Mouse (Mus musculus) hindbrain, embryonic 15.5 days (tissue): ENCODE measurements at regions not wholly inside any gene's neighbourhood (a gene's known extent, or its start where the extent isn't known, plus 50 kb on each side); places are given as distances from the start of the nearest gene placed in this dataset.
A peak's percentile ranks its signal among the peaks of the same experiment; 100 is the strongest.

Source experiments
- ATAC-seq: fragments of 200-750 bp; cut with Nextera tagmentation; 2 replicates; pipeline ENCODE4 v1.8.0; 2017; ENCODE audit warnings: low read depth, moderate number of reproducible peaks, moderate TSS enrichment; ENCODE audit not compliant: low FRiP score
- H3K27ac ChIP-seq: fragments of 300-500 bp; sonication (generic); replicated peaks from 2 replicates; pipeline ENCODE4 v1.5.1; 2015; ENCODE audit warnings: mild to moderate bottlenecking, inconsistent platforms
- H3K27me3 ChIP-seq: fragments of 300-500 bp; sonication (generic); 2 replicates; pipeline ENCODE4 v1.6.1; 2015; ENCODE audit warnings: control low read depth, inconsistent platforms
- H3K36me3 ChIP-seq: fragments of 300-500 bp; sonication (generic); 2 replicates; pipeline ENCODE4 v1.6.1; 2015; ENCODE audit warnings: control low read depth, inconsistent platforms
- H3K4me1 ChIP-seq: fragments of 300-500 bp; sonication (generic); replicated peaks from 2 replicates; pipeline ENCODE4 v1.6.1; 2015; ENCODE audit warnings: control low read depth, inconsistent platforms
- H3K4me2 ChIP-seq: fragments of 300-500 bp; sonication (generic); 2 replicates; pipeline ENCODE4 v1.6.1; 2015; ENCODE audit warnings: moderate library complexity, mild to moderate bottlenecking, inconsistent platforms
- H3K4me3 ChIP-seq: fragments of 300-500 bp; sonication (generic); 2 replicates; pipeline ENCODE4 v1.5.1; 2015; ENCODE audit warnings: mild to moderate bottlenecking, inconsistent platforms
- H3K9ac ChIP-seq: fragments of 300-500 bp; sonication (generic); 2 replicates; pipeline ENCODE4 v1.6.1; 2015; ENCODE audit warnings: inconsistent platforms
- H3K9me3 ChIP-seq: fragments of 300-500 bp; sonication (generic); 2 replicates; pipeline ENCODE4 v1.6.1; 2016; ENCODE audit warnings: control low read depth, inconsistent platforms
- WGBS: fragments of 180-500 bp; shearing (Covaris S2); methylation state at CpG from one replicate; pipeline ENCODE4 v1.1.7; 2015; 5-methylcytosine and 5-hydroxymethylcytosine counted together

DNA sequence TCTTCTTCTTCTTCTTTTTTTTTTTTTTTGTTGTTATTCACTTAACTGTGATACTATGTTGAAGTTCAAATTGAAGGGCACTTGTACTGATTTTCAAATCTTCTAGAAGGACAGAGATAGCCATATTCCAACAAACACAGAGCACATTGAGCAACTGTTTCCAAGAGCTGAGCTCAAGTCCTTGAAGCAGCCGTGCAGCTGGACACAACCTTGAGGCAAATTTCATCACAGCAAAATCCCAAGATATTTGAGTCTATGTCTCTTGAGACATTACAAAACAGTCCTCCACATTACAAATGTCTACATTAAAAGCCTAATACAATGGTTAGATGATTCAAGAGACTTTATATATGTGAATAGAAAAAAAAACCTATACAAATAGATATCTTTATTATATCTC, 141.9 kb downstream of the Gja1 start:
- Histone ChIP-seq H3K4me1 (no peaks in the 10 kb centered on the region), H3K27me3 (no peaks in the 10 kb centered on the region), H3K9ac (no peak overlapping the region), H3K27ac (no peak overlapping the region), H3K9me3 (no peaks in the 10 kb centered on the region), H3K4me2 (no peak overlapping the region), H3K4me3 (no peak overlapping the region), H3K36me3 (no peaks in the 10 kb centered on the region)
- 94% methylated on average over 1 of the region's 1 CpGs for WGBS
- ATAC-seq = no peak

DNA sequence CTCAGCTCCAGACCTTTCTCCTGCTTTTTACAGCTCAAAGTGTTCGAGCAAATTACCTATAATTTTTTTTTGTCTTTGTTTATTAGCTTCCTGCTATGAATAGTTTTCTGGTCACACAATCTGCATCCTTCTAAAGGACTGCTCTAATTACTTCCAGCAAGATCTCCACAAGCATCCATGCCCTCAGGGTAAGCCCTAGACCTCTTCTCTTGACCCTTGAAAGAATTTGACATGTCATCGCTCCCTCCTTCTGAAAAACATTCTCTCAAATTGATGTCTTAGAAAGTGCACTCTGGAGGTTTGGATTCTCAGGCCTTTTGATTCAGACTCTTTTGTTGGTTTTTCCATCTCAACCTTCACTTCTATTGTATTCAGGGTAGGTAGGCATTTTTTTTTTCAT, 148.7 kb downstream of the Gja1 start:
- H3K27ac ChIP-seq = no peak overlapping the region
- no peak overlapping the region for H3K4me2 ChIP-seq
- no peak overlapping the region for H3K4me3 ChIP-seq
- no peaks in the 10 kb centered on the region for H3K27me3 ChIP-seq
- H3K36me3 ChIP-seq = no peaks in the 10 kb centered on the region
- H3K9me3 ChIP-seq = no peaks in the 10 kb centered on the region
- no peaks in the 10 kb centered on the region for H3K4me1 ChIP-seq
- no peak for ATAC-seq
- H3K9ac ChIP-seq = no peak overlapping the region
- WGBS = 69% methylated on average over 2 of the region's 2 CpGs

DNA sequence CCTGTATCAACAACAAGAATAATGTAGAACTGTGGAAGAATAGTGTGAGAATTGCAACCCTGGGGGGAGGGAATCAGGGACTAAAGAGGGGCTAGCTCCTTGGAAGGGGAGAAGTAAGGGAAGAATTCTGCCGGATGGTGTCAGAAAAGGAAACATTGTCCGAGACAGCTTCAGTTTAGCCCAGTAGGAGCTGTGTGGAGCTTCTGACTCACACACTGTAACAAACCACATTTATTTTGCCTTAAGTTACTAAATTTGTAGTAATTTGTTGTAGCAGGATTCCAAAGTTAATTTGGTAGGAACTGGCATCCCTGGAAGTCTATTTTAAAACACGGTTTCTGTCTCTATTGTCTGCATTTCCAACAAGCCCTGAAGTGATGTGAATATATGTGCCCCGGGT, 160.0 kb downstream of the Gja1 start:
- no peak overlapping the region for H3K4me2 ChIP-seq
- no peak overlapping the region for H3K4me3 ChIP-seq
- H3K9ac ChIP-seq = no peak overlapping the region
- no peaks in the 10 kb centered on the region for H3K9me3 ChIP-seq
- no peaks in the 10 kb centered on the region for H3K27me3 ChIP-seq
- no peak for ATAC-seq
- no peaks in the 10 kb centered on the region for H3K36me3 ChIP-seq
- WGBS = 63% methylated on average over 4 of the region's 4 CpGs
- no peaks in the 10 kb centered on the region for H3K4me1 ChIP-seq
- no peak overlapping the region for H3K27ac ChIP-seq

DNA sequence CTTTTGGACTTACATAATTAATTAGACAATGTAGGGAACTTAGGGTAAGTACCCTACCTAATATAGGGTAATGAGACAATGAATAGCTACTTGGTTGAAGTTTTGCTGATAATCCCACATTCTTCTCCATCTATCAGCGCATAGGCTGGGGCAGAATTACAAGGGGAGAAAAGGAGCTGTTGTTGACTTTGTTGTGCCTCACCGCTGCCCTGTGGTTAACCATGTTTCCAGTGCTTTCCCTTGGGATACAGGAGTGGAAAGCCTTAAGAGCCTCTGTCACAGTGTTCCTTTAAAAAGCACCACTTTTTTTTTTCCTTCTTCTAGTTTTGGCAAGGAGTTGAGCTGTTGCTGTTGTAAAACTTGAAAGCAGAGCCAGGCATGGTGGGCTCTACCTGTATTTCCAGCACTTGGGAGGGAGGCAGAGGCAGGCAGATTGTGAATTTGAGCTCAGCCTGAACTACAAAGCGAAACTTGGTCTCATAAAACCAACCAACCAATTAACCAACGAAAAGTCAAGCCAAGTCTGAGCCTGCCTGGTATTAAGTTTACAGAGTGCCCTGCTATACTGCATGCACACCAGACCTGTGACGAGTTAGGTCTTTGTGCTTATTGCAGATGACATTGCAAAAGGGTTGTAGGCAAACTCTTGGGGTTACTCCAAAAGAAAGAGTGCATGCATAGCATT, 162.8 kb downstream of the Gja1 start:
- ATAC-seq = no peak

DNA sequence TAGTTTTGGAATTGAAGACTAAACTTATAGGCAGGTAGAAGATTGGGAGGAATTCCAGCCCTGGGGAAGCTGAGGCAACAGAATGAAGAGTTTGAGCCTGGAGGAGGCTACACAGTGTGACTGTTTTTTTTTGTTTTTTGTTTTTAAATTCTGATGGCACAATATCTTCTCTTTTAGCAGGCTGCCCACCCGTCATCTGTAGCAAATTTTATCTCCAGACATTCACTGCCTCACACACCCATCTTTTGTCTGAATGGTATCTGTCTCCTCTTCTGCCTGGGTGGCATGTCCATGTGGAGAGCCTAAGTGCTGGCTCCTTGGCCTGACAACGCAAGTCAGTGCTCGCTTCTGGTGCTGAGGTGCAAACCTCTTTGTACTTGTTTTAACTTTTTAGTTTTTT, 165.0 kb downstream of the Gja1 start:
- Histone ChIP-seq H3K27ac (no peak overlapping the region), H3K9me3 (no peaks in the 10 kb centered on the region), H3K4me3 (no peak overlapping the region), H3K4me2 (no peak overlapping the region), H3K9ac (no peak overlapping the region), H3K4me1 (no peaks in the 10 kb centered on the region), H3K27me3 (no peaks in the 10 kb centered on the region), H3K36me3 (no peaks in the 10 kb centered on the region)
- ATAC-seq = no peak
- 78% methylated on average over 3 of the region's 3 CpGs for WGBS

More for the DNA sequence above, 162.8 kb downstream of the Gja1 start:
- WGBS = 94% methylated on average over 5 of the region's 5 CpGs
- Histone ChIP-seq H3K27ac (no peak overlapping the region), H3K4me1 (no peaks in the 10 kb centered on the region), H3K4me2 (no peak overlapping the region), H3K36me3 (no peaks in the 10 kb centered on the region), H3K4me3 (no peak overlapping the region), H3K9ac (no peak overlapping the region), H3K27me3 (no peaks in the 10 kb centered on the region), H3K9me3 (no peaks in the 10 kb centered on the region)

DNA sequence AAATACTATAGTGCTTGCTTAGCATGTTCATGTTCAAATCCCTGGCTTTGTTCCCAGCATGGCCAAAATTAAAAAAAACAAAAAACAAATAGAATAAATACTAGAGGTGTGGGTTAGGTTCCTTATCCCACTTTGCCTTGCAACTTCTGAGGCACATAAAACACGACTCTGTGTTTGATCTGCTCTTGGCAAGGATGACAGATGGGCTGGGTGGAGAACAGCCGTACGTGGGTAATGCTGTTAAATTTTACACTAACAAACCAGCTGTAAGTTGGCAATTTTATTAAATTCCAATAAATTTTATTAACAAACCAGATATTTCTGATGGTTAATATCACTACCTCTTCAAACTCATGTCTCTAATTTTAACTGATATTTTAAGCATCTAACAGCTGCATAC, 168.9 kb downstream of the Gja1 start:
- Histone ChIP-seq H3K27ac (no peak overlapping the region), H3K9me3 (no peaks in the 10 kb centered on the region), H3K36me3 (no peaks in the 10 kb centered on the region), H3K9ac (no peak overlapping the region), H3K27me3 (no peaks in the 10 kb centered on the region), H3K4me3 (no peak overlapping the region), H3K4me1 (no peaks in the 10 kb centered on the region), H3K4me2 (no peak overlapping the region)
- ATAC-seq = no peak
- 83% methylated on average over 3 of the region's 3 CpGs for WGBS

DNA sequence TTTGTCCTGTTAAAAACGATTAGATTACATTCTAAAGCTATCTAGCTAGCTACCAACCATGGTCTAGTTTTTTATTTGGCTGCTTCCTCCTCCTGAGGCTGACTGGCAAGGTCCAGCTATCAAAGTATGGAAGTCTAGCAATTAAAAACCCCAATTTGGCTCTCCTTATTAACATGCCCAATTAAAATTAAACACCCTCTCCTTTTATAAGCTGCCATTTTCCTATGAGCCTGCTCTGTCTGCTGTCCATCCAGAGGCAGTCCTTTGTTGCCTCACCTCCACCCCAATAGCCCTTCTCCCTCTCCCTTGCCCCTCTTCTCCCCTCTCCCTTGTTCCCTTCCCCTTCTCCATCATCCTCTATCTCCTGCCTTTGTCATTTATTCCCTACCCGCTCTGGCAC, 169.7 kb downstream of the Gja1 start:
- Histone ChIP-seq H3K36me3 (no peaks in the 10 kb centered on the region), H3K4me3 (no peak overlapping the region), H3K27me3 (no peaks in the 10 kb centered on the region), H3K4me2 (no peak overlapping the region), H3K9ac (no peak overlapping the region), H3K4me1 (no peaks in the 10 kb centered on the region), H3K27ac (no peak overlapping the region), H3K9me3 (no peaks in the 10 kb centered on the region)
- no peak for ATAC-seq
- 84% methylated on average over 2 of the region's 2 CpGs for WGBS

DNA sequence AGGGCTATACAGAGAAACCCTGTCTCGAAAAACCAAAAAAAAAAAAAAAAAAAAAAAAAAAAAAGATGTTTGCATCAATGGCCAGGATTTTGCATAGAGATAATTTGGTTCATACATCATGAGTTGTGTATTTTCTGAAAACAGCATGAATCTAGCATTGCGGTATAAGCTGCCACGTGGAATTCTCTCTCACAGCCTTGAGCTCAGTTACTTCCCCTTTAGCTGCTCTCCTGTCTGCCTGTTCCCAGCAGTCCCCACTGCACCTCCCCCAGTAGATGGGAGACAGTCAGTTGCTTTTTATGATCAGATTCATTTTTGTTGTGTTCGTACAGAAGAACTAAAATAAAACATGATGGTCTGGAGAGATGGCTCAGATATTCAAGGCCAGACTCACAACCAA, 170.7 kb downstream of the Gja1 start:
- no peak overlapping the region for H3K9ac ChIP-seq
- H3K4me2 ChIP-seq = no peak overlapping the region
- no peaks in the 10 kb centered on the region for H3K9me3 ChIP-seq
- H3K36me3 ChIP-seq = no peaks in the 10 kb centered on the region
- no peak overlapping the region for H3K27ac ChIP-seq
- no peaks in the 10 kb centered on the region for H3K27me3 ChIP-seq
- H3K4me3 ChIP-seq = no peak overlapping the region
- WGBS = 87% methylated on average over 3 of the region's 4 CpGs
- no peak for ATAC-seq
- no peaks in the 10 kb centered on the region for H3K4me1 ChIP-seq

DNA sequence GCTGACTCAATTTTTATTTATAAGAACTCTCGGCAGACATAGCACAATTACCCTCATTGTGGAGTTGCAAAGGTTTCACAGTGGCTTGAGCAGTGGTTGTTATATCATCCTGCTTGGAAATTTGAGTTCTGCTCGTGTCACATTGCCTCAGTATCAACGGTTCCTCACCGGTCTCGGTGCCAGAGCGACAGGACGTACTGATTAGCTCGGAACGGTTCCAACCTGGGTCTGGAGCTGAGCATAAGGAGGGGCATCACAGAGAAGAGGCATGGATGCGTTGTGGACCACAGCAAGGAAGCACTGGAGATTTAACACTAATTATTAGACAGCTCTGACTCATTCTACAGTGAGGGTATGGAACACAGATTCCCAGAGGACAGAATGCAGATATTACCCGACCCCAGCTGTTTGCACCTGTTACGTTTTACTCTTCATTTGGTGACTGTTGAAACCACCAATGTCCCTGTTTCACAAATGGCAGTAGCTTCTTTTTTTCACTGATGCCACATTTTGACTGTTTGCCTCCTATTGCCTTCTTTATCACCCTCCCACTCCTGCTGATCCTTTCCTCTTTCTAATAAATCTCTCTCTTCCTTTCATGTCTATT, 189.8 kb downstream of the Gja1 start:
- 91% methylated on average over 12 of the region's 12 CpGs for WGBS
- no peak for ATAC-seq

DNA sequence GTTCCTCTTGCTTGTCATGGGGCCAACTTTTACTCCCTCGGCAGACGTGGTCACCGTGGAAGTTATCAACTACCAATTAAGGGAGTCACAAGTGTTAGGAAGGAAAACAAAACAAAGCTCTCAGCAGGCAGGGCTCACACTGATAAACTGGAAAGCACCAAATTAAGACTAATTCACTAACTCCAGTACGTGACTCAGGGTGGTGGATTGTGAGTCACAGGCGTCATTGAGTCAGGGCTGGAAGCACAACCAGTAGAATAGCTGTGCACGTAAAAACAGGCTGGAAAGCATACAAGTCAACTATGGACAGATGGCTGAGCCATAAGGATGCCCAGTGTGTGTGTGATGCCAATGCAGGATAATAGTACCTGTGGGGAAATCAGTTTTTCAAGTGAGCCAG, 204.9 kb downstream of the Gja1 start:
- Histone ChIP-seq H3K4me1 (no peaks in the 10 kb centered on the region), H3K4me2 (no peak overlapping the region), H3K36me3 (no peaks in the 10 kb centered on the region), H3K27me3 (no peaks in the 10 kb centered on the region), H3K9me3 (no peaks in the 10 kb centered on the region), H3K27ac (no peak overlapping the region), H3K4me3 (no peak overlapping the region), H3K9ac (no peak overlapping the region)
- WGBS = 58% methylated on average over 6 of the region's 6 CpGs
- ATAC-seq = peak; percentile 82

More for the DNA sequence above, 189.8 kb downstream of the Gja1 start:
- Histone ChIP-seq H3K27me3 (no peaks in the 10 kb centered on the region), H3K9ac (no peak overlapping the region), H3K4me1 (no peaks in the 10 kb centered on the region), H3K27ac (no peak overlapping the region), H3K9me3 (no peaks in the 10 kb centered on the region), H3K4me3 (no peak overlapping the region), H3K4me2 (no peak overlapping the region), H3K36me3 (no peaks in the 10 kb centered on the region)

DNA sequence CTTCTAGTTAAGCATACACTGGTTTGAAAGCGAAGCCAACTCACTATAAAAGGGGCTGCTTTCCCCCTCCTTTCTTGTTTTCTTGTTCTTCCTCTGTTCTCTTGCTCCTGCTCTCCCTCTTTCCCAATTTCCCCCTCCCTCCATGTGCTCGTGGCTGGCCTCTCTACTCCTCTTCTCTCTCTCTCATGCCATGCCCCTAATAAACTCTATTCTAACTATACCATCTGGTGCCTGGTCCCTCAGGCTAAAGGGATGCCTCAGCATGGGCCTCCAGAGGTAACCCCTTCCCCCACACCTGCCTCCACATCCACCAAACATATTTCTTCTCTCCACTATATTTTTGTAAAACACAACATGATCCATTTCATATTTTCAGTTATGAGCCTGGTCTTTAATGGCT, 210.1 kb downstream of the Gja1 start:
- Histone ChIP-seq H3K27ac (no peak overlapping the region), H3K4me3 (no peak overlapping the region), H3K9ac (no peak overlapping the region), H3K27me3 (no peaks in the 10 kb centered on the region), H3K4me2 (no peak overlapping the region), H3K9me3 (no peaks in the 10 kb centered on the region), H3K36me3 (no peaks in the 10 kb centered on the region), H3K4me1 (no peaks in the 10 kb centered on the region)
- no peak for ATAC-seq
- WGBS = 64% methylated on average over 2 of the region's 2 CpGs

DNA sequence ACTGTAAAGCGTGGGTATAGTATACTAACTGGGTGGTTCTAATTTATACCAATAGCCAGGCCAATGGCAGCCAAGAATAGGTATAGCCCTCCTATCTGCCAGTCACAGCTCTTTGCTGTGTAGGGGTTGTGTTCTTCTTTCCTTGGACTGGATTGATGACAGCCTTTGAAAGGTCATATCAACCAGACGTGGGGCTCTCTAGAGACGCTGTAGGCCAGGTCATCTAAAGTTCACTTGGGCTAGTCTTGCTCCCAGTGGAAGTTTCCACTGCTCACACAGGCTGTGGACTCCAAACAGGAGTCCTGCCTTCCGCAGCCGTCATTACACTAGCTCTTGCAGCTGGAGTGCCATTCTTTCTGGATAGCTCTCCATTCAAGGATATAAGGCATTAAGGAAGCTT, 220.3 kb downstream of the Gja1 start:
- H3K9ac ChIP-seq = no peak overlapping the region
- H3K27ac ChIP-seq = no peak overlapping the region
- H3K9me3 ChIP-seq = no peaks in the 10 kb centered on the region
- H3K4me1 ChIP-seq = no peaks in the 10 kb centered on the region
- WGBS = 77% methylated on average over 5 of the region's 5 CpGs
- no peak for ATAC-seq
- no peak overlapping the region for H3K4me2 ChIP-seq
- no peaks in the 10 kb centered on the region for H3K27me3 ChIP-seq
- H3K4me3 ChIP-seq = no peak overlapping the region
- H3K36me3 ChIP-seq = no peaks in the 10 kb centered on the region

DNA sequence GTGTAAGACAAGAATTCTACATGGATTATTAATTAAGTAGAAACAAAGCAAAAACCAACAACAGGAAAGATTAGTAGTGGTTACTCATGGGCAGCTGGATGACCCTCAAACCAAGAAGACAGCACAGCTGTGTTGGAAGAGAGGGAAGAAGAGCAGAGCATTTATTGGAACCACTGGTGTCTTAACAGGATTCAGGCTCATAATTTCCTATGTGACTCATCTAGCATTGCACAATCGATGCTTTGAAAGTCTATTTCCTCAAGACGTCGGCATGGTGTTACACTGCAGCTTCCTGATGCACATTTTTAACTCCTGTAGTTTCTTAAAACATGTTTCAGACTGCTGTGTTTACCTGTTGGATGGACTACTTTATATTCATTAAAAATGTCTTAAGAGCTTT, 221.1 kb downstream of the Gja1 start:
- Histone ChIP-seq H3K27ac (no peak overlapping the region), H3K27me3 (no peaks in the 10 kb centered on the region), H3K4me3 (no peak overlapping the region), H3K9me3 (no peaks in the 10 kb centered on the region), H3K4me1 (no peaks in the 10 kb centered on the region), H3K36me3 (no peaks in the 10 kb centered on the region), H3K4me2 (no peak overlapping the region), H3K9ac (no peak overlapping the region)
- 90% methylated on average over 3 of the region's 3 CpGs for WGBS
- no peak for ATAC-seq
